Mouse (Mus musculus) lung, postnatal 0 days (tissue): ENCODE measurements around the gene Speer4b.

Source experiments
- CTCF ChIP-seq: IDR thresholded peaks from 2 replicates; pipeline ENCODE4 v1.5.1; 2016; ENCODE audit warnings: antibody characterized with exemption, mild to moderate bottlenecking
- EP300 ChIP-seq: IDR thresholded peaks from 2 replicates; pipeline ENCODE4 v1.6.1; 2016; ENCODE audit warnings: antibody characterized with exemption, mild to moderate bottlenecking, control low read depth

GRCm38 (mm10) chr5:27549291-27549690, 48.1 kb upstream of the Speer4b start:
- TF ChIP-seq CTCF (no peak), EP300 (no peak)
